Mouse (Mus musculus) liver, embryonic 15.5 days (tissue): ENCODE data around the gene Gbp2. TPM values are rescaled to one million over a fixed set of nuclear protein-coding genes. Genes with fewer than 3 reads are reported as not detected.

Experiments used
- microRNA-seq: library from miRNA; unstranded; fragments of <30 nt; microRNA quantifications from one replicate; pipeline ENCODE4, GENCODE M21; 2016
- polyA plus RNA-seq: library from polyadenylated mRNA; unstranded; fragments of >200 nt; fragmentation: Nextera tagmentation; extraction: Ambion mirVana; gene quantifications from 2 replicates; pipeline ENCODE4 v1.2.1, GENCODE M21; 2015

Gene Gbp2
- polyA plus RNA-seq, 1 experiment from 2014 or later = 2.3 TPM

Small RNA genes lying within 50 kb of the gene (microRNA-seq; reads per million reads assigned to microRNA genes)
- gene Mir6381 = not detected

Other genes starting within 250 kb of the Gbp2 start
- 11.9 and 12.3 TPM in 2 replicates for gene Pdlim5, start 224.9 kb upstream of the Gbp2 start, polyA plus RNA-seq
- 0.07 and 0.13 TPM in 2 replicates for gene Gbp5, start 126.6 kb upstream of the Gbp2 start, polyA plus RNA-seq
- gene Gbp7, start 90.3 kb upstream of the Gbp2 start, polyA plus RNA-seq = 3.4 and 3.7 TPM in 2 replicates
- gene Gbp3, start 60.6 kb upstream of the Gbp2 start, polyA plus RNA-seq = 1.5 and 1.6 TPM in 2 replicates
- 0.02 TPM in 1 of 2 replicates, not detected in the other for gene Gbp2b, start 25.8 kb upstream of the Gbp2 start, polyA plus RNA-seq
- 12.7 and 13.7 TPM in 2 replicates for gene Kyat3, start 80.4 kb downstream of the Gbp2 start, polyA plus RNA-seq
- 42.6 and 46.4 TPM in 2 replicates for gene Gtf2b, start 144.4 kb downstream of the Gbp2 start, polyA plus RNA-seq